Mouse (Mus musculus) lung, embryonic 14.5 days (tissue): ENCODE data around the gene Cbx6. TPM values are rescaled to one million over a fixed set of nuclear protein-coding genes. Genes with fewer than 3 reads are reported as not detected.
A peak's percentile ranks its signal among the peaks of the same experiment; 100 is the strongest.

Experiments
- ATAC-seq: fragments of 200-750 bp; cut with Nextera tagmentation; 2 replicates; pipeline ENCODE4 v1.8.0; 2017; ENCODE audit warnings: mild to moderate bottlenecking, moderate TSS enrichment, moderate library complexity; ENCODE audit not compliant: insufficient read depth
- DNase-seq: peaks from one replicate; pipeline ENCODE4 v3.0.0-alpha.2; 2015
- H3K27ac ChIP-seq: fragments of 300-500 bp; sonication (generic); 2 replicates; pipeline ENCODE4 v1.5.1; 2014; ENCODE audit warnings: low read depth, mild to moderate bottlenecking, moderate library complexity
- H3K27me3 ChIP-seq: fragments of 300-500 bp; sonication (generic); 2 replicates; pipeline ENCODE4 v1.6.1; 2014; ENCODE audit warnings: low read length, control low read depth; ENCODE audit not compliant: insufficient read depth
- H3K36me3 ChIP-seq: fragments of 300-500 bp; sonication (generic); 2 replicates; pipeline ENCODE4 v1.6.1; 2014; ENCODE audit warnings: control low read depth; ENCODE audit not compliant: insufficient read depth
- H3K4me1 ChIP-seq: fragments of 300-500 bp; sonication (generic); 2 replicates; pipeline ENCODE4 v1.6.1; 2014; ENCODE audit warnings: antibody characterized with exemption, control low read depth; ENCODE audit not compliant: insufficient read depth
- H3K4me2 ChIP-seq: fragments of 300-500 bp; sonication (generic); 2 replicates; pipeline ENCODE4 v1.6.1; 2014; ENCODE audit warnings: mild to moderate bottlenecking
- H3K4me3 ChIP-seq: fragments of 300-500 bp; sonication (generic); 2 replicates; pipeline ENCODE4 v1.5.1; 2014; ENCODE audit warnings: low read depth, low read length
- H3K9ac ChIP-seq: fragments of 300-500 bp; sonication (generic); 2 replicates; pipeline ENCODE4 v1.6.1; 2014
- H3K9me3 ChIP-seq: fragments of 300-500 bp; sonication (generic); 2 replicates; pipeline ENCODE4 v1.6.1; 2016; ENCODE audit warnings: low read depth, low read length, control low read depth
- CTCF ChIP-seq: IDR thresholded peaks from 2 replicates; pipeline ENCODE4 v1.5.1; 2016; ENCODE audit warnings: antibody characterized with exemption, low read depth
- WGBS: fragments of 180-500 bp; shearing (Covaris S2); extraction: QIAGEN DNeasy Blood & Tissue Kit; methylation state at CpG from one replicate; pipeline ENCODE4 v1.1.7; 2014; 5-methylcytosine and 5-hydroxymethylcytosine counted together
- polyA plus RNA-seq: library from polyadenylated mRNA; unstranded; fragments of >200 nt; fragmentation: Nextera tagmentation; extraction: Ambion mirVana; gene quantifications from 2 replicates; pipeline ENCODE4 v1.2.1, GENCODE M21; 2014

Gene Cbx6
- polyA plus RNA-seq, 1 experiment from 2014 or later = 47.1 TPM

DNA sequence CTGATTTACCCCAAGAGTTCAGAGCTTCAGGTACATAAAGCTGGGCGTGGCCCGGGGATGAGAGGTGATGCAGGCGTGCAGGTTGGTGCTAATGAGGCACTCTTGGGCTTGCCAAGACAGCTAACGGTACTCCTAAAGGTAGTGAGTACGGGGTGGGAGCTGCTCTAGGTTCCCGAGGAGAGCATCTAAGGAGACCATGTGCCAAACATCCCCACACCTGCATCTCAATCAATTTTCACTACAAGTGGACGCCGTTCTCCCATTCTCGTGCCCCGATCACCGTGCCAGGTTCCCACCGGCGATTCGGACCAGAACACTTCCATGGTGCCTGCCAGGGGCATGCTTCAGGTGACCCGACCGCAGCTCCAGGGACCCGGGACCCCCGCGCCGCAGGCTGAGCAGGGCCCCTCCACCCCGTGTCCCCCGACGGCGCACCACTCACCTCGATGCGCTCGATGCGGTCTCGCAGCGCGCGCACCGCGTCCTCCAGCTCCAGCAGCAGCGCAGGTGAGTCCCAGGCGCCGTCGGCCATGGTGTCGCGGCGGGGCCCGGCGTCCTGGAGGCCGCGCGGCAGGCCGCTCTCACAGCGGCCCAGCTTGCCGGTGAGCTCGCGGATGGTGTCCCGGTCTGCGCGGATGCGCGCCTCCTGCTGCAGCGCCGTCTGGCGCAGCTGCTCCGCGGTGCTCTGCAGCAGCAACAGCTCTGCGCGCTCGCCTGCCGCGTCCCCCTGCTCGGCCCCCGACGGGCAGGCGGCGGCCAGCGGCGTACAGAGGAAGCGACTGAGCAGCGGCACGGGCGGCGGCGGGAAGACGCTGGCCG, 30.7 kb downstream of the Cbx6 start:
- DNase-seq (peak; percentile 64), ATAC-seq (peak; percentile 55)
- peaks cover 56% of the 10 kb centered on the region for H3K27me3 ChIP-seq
- TF ChIP-seq CTCF = no peak
- no peaks in the 10 kb centered on the region for H3K9me3 ChIP-seq
- peak overlapping the region; percentile 60 for H3K4me3 ChIP-seq
- H3K9ac ChIP-seq = peak overlapping the region; percentile 58
- no peak overlapping the region for H3K27ac ChIP-seq
- H3K4me2 ChIP-seq = peak overlapping the region; percentile 90
- WGBS = 4% methylated on average over 81 of the region's 81 CpGs
- H3K36me3 ChIP-seq = no peaks in the 10 kb centered on the region
- H3K4me1 ChIP-seq = no peaks in the 10 kb centered on the region

DNA sequence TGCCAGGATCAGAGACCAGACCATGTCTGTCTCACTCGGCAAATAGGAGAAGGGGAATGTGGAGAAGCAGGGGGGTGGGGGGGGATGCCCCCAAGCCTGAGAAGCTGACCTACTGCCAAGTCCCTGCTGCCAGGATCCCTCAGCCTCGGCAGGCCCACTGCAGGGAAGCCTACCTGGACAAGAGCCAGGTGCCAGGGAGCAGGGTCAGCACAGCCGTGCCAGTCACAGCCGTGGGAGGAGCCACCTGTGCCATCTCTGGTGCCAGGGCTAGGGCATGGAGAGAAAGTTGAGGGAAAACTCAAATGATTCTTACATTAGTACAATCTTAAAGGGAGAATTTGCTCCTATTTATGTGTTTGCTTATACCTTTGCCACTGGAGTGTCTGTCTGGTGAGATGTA, 32.2 kb downstream of the Cbx6 start:
- whole genome bisulfite sequencing = 46% methylated on average over 4 of the region's 4 CpGs
- Histone ChIP-seq H3K9me3 (no peaks in the 10 kb centered on the region), H3K9ac (no peak overlapping the region), H3K27me3 (peaks cover 51% of the 10 kb centered on the region), H3K4me1 (no peaks in the 10 kb centered on the region), H3K4me2 (no peak overlapping the region), H3K27ac (no peak overlapping the region), H3K36me3 (no peaks in the 10 kb centered on the region), H3K4me3 (no peak overlapping the region)
- DNase-seq (no peak), ATAC-seq (no peak)
- TF ChIP-seq CTCF = no peak

DNA sequence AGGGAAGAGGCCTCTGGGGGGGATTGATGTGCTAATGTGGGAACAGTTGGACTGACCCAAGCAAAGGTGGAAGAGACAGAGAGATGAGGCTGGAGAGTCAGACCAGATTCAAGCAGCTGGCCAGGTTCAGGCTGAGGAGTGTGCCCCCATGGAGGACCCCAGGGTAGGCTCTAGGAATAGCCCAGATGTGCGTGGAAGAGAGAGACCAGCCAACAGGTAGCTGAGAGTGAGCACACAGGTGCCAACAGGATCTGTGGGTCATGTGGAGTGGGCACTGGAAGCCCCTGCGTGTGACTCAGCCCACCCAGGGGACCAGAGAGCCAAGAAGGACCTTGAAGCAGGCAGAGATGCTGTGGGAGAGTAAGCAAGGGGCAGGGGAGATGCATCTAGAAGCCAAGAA, 32.8 kb downstream of the Cbx6 start:
- Histone ChIP-seq H3K9ac (no peak overlapping the region), H3K9me3 (no peaks in the 10 kb centered on the region), H3K4me3 (no peak overlapping the region), H3K36me3 (no peaks in the 10 kb centered on the region), H3K27ac (no peak overlapping the region), H3K27me3 (peaks cover 49% of the 10 kb centered on the region), H3K4me1 (no peaks in the 10 kb centered on the region), H3K4me2 (no peak overlapping the region)
- no peak for DNase-seq
- no peak for TF ChIP-seq CTCF
- 70% methylated on average over 2 of the region's 2 CpGs for WGBS
- ATAC-seq = no peak

DNA sequence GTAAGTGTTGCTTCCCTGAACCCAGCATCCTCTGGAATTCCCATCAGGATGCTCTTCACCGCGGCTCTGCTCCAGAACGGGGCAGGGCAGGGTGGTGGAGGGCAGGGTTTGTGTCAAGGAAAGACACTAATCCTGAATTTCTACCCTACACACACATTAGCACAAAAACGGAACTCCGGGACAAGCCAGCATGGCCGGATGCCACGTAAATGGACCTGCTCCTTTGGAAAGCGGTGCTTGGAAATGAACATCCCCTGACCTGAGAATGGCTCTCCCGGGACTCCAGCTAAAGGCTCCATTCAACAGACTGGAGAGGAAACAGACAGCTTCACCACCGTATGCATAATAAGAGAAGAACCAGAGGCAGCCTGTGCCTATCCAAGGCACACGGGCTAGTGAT, 33.8 kb downstream of the Cbx6 start:
- Histone ChIP-seq H3K27me3 (peaks cover 40% of the 10 kb centered on the region), H3K27ac (no peak overlapping the region), H3K9me3 (no peaks in the 10 kb centered on the region), H3K4me3 (no peak overlapping the region), H3K36me3 (no peaks in the 10 kb centered on the region), H3K4me2 (no peak overlapping the region), H3K4me1 (no peaks in the 10 kb centered on the region), H3K9ac (no peak overlapping the region)
- no peak for TF ChIP-seq CTCF
- ATAC-seq (no peak), DNase-seq (no peak)
- WGBS = 64% methylated on average over 11 of the region's 11 CpGs

DNA sequence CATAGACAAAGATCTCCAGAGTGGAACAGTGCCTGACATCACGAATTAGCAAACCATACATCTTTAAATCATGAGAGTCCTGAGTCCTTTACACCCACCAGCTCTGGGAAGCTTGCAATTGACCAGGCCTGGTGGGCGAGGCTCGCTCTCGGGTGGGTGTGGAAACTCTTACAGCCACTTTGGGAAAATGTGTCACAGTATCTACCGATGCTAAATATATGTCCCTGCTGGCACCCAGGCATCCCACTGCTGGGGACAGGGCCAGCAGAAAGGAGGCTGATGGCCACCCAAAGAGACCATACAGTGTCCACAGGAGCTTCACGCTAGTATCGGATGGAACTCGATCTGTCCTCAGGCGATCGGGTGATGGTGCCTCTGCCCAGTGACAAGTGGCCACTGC, 35.9 kb downstream of the Cbx6 start:
- no peak overlapping the region for H3K4me3 ChIP-seq
- no peaks in the 10 kb centered on the region for H3K4me1 ChIP-seq
- DNase-seq (no peak), ATAC-seq (no peak)
- H3K9ac ChIP-seq = no peak overlapping the region
- 81% methylated on average over 10 of the region's 10 CpGs for WGBS
- no peak overlapping the region for H3K4me2 ChIP-seq
- no peak overlapping the region for H3K27ac ChIP-seq
- TF ChIP-seq CTCF = no peak
- no peaks in the 10 kb centered on the region for H3K9me3 ChIP-seq
- H3K27me3 ChIP-seq = peaks cover 20% of the 10 kb centered on the region
- no peaks in the 10 kb centered on the region for H3K36me3 ChIP-seq

DNA sequence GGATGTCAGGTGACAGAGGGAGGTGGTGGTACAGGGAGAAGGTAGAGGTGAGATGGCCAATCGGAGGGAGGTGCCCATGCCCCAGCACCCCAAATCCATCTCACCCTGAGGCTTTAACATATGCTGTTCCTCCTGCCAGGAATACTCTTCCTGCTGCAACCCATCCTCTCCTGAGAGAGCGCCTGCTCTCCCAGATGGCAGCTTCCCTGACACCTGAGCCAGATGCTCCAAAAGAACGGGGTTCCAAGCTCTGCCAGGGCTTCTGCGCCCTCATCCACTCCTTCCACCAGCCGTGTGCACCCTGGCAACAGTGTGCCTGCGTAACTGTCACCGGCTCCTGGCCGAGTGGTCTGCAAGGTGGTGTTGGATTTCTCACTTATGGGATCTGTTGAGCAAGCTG, 36.8 kb downstream of the Cbx6 start:
- no peak for ATAC-seq
- no peak overlapping the region for H3K27ac ChIP-seq
- H3K4me1 ChIP-seq = no peaks in the 10 kb centered on the region
- no peak for DNase-seq
- WGBS = 80% methylated on average over 8 of the region's 8 CpGs
- H3K9me3 ChIP-seq = no peaks in the 10 kb centered on the region
- H3K27me3 ChIP-seq = peaks cover 12% of the 10 kb centered on the region
- no peak for TF ChIP-seq CTCF
- no peak overlapping the region for H3K4me3 ChIP-seq
- H3K9ac ChIP-seq = no peak overlapping the region
- H3K4me2 ChIP-seq = no peak overlapping the region
- no peaks in the 10 kb centered on the region for H3K36me3 ChIP-seq

DNA sequence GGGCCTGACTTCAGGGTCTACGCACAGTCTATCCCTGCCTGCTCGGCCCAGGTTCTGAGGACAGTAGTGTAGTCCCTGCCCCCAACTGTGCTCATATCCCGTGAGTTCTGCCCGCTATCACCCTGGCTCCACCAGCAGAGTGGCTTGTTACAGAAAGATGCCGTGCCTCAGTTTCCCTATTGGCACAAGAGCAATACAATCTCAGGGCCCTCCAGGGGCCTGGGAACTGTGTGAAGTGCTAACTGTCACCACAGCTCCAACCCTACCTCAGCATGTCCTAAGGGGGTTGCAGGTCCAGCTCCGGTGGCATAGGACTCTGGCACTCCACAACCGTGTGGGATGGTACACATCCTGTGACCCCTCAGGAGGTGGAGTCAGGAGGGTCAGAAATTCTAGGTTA, 37.4 kb downstream of the Cbx6 start:
- Histone ChIP-seq H3K27ac (no peak overlapping the region), H3K4me1 (no peaks in the 10 kb centered on the region), H3K4me2 (no peak overlapping the region), H3K9me3 (no peaks in the 10 kb centered on the region), H3K36me3 (no peaks in the 10 kb centered on the region), H3K27me3 (peaks cover 6% of the 10 kb centered on the region), H3K4me3 (no peak overlapping the region), H3K9ac (no peak overlapping the region)
- TF ChIP-seq CTCF = no peak
- ATAC-seq (no peak), DNase-seq (no peak)
- WGBS = 77% methylated on average over 7 of the region's 7 CpGs
